Mouse (Mus musculus): ENCODE results near the gene Ccdc113. TPM values are rescaled to one million over a fixed set of nuclear protein-coding genes. Genes with fewer than 3 reads are reported as not detected.

Gene Ccdc113
- polyA plus RNA-seq, 1 experiment, result 0.22 TPM

DNA sequence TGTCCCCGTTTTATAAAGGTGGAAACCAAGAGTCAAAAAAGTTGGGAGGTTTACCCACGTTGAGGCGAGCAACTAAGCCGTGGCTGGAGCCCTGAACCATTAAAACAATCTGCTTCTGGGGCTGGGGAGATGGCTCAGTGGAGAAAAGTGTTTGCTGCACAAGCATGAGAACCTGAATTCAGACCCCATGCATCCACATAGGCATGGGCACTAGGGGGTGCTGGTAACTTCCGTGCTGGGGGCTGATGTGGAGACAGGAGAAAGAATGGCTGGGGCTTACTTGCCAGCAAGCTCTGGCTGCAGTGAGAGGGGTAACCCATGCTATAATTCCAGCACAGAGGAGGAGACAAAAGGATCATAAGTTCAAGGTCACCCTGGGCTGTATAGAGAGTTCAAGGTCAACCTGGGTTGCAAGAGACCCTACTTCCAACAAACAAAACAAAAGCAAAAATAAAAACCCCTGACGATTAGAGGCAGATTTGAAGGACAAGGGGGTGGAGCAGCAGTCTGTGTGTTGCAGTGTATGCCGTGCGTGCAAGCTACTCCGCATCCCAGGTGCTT is 5.1 kb upstream of the Ccdc113 start:
- H3K4me1 ChIP-seq (replicated peaks; ENCODE audit: control insufficient read depth, insufficient read depth, low read length), result 0 out of 2 replicates have a peak, but pooled peaks cover 1% of the 10 kb centered on the region
- WGBS, result 73% methylated on average over 9 of the region's 9 CpGs
- no peak for TF ChIP-seq POLR2A (IDR thresholded peaks at IDR 0.05; ENCODE audit: control insufficient read depth, extremely low read depth, insufficient read depth, low read length, poor library complexity)
- no peak for TF ChIP-seq CTCF (IDR thresholded peaks at IDR 0.05; ENCODE audit: borderline replicate concordance, control insufficient read depth, extremely low read depth, insufficient read depth, low read length, poor library complexity)
- DNase-seq, result peak; percentile 11
- H3K36me3 ChIP-seq (ENCODE audit: control insufficient read depth, insufficient read depth, low read length), result no peaks in the 10 kb centered on the region
- no peak overlapping the region for H3K4me3 ChIP-seq (ENCODE audit: control insufficient read depth, insufficient read depth, low read length)
- H3K27me3 ChIP-seq (ENCODE audit: control insufficient read depth, insufficient read depth, low read length), result no peaks in the 10 kb centered on the region
- H3K27ac ChIP-seq (ENCODE audit: control insufficient read depth, insufficient read depth, low read length), result no peak overlapping the region

DNA sequence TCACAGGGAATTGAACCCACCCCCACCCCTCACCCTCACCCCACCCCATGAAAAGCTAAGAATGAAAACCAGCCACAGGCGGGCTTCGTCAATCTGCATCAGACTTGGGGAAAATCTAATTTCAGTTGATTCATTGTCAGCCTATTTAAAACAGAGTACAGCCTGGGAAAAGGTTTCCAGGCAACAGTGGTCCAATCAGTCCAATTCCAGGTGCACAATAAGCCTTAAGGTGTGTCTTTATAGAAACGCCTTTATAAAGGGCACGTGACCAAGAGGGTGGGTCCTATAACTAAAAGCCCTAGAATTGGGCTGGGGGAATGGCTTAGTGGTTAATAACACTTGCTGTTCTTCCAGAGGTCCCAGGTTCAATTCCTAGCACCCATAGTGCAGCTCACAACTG is 1.7 kb upstream of the Ccdc113 start:
- no peaks in the 10 kb centered on the region for H3K27me3 ChIP-seq (ENCODE audit: control insufficient read depth, insufficient read depth, low read length)
- no peaks in the 10 kb centered on the region for H3K36me3 ChIP-seq (ENCODE audit: control insufficient read depth, insufficient read depth, low read length)
- peaks cover 5% of the 10 kb centered on the region; the same call in 1 of the 2 replicates for H3K4me1 ChIP-seq (replicated peaks; ENCODE audit: control insufficient read depth, insufficient read depth, low read length)
- H3K4me3 ChIP-seq (ENCODE audit: control insufficient read depth, insufficient read depth, low read length), result no peak overlapping the region
- no peak for TF ChIP-seq POLR2A (IDR thresholded peaks at IDR 0.05; ENCODE audit: control insufficient read depth, extremely low read depth, insufficient read depth, low read length, poor library complexity)
- H3K27ac ChIP-seq (ENCODE audit: control insufficient read depth, insufficient read depth, low read length), result no peak overlapping the region
- WGBS, result 89% methylated on average over 4 of the region's 4 CpGs
- DNase-seq, result no peak

DNA sequence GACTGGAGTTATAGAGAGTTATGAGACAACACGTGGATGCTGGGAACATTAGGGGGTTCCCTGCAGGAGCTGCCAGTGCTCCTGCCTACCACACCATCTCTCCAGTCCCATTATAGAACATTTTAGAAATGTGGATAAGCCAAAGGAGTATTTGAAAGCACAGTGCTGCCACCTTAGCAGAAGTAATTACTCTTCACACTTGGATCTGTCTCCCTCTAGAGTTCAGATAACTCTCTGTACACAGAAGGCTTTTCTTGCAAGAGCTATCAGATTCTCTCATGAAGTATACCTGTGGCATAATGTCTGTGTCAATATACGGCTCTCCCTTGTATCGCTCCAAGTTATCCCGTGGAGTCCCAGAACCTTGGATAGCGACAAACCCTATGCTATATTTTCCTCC is 5.6 kb downstream of the Ccdc113 start:
- no peak for DNase-seq
- H3K36me3 ChIP-seq (ENCODE audit: control insufficient read depth, insufficient read depth, low read length), result no peaks in the 10 kb centered on the region
- TF ChIP-seq CTCF (IDR thresholded peaks at IDR 0.05; ENCODE audit: borderline replicate concordance, control insufficient read depth, extremely low read depth, insufficient read depth, low read length, poor library complexity) (no peak), POLR2A (IDR thresholded peaks at IDR 0.05; ENCODE audit: control insufficient read depth, extremely low read depth, insufficient read depth, low read length, poor library complexity) (no peak)
- no peaks in the 10 kb centered on the region for H3K27me3 ChIP-seq (ENCODE audit: control insufficient read depth, insufficient read depth, low read length)
- H3K4me1 ChIP-seq (replicated peaks; ENCODE audit: control insufficient read depth, insufficient read depth, low read length), result no peaks in the 10 kb centered on the region
- WGBS, result 85% methylated on average over 5 of the region's 5 CpGs
- H3K4me3 ChIP-seq (ENCODE audit: control insufficient read depth, insufficient read depth, low read length), result no peak overlapping the region
- no peak overlapping the region for H3K27ac ChIP-seq (ENCODE audit: control insufficient read depth, insufficient read depth, low read length)

DNA sequence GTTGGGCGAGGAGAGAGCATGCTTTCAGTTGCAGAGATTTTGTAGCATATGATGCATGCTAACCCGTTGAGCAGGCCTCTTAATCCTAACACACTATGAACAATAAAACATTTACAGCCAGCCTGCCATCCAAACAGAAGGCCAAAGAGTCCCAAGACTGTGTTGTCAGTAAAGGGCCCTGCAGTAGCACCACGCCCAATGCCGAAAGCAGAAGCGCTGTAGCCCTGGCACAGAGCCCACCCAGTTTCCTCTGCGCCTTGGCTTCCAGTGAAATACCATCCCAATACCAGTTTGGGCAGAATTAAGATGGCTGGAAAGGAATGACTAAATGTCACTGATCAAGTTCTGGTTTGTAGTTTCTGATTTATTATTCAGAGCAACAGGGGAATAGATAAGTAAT is 8.3 kb downstream of the Ccdc113 start:
- Histone ChIP-seq H3K27me3 (ENCODE audit: control insufficient read depth, insufficient read depth, low read length) (no peaks in the 10 kb centered on the region), H3K36me3 (ENCODE audit: control insufficient read depth, insufficient read depth, low read length) (no peaks in the 10 kb centered on the region), H3K4me3 (ENCODE audit: control insufficient read depth, insufficient read depth, low read length) (no peak overlapping the region), H3K4me1 (replicated peaks; ENCODE audit: control insufficient read depth, insufficient read depth, low read length) (no peaks in the 10 kb centered on the region), H3K27ac (ENCODE audit: control insufficient read depth, insufficient read depth, low read length) (no peak overlapping the region)
- TF ChIP-seq CTCF (IDR thresholded peaks at IDR 0.05; ENCODE audit: borderline replicate concordance, control insufficient read depth, extremely low read depth, insufficient read depth, low read length, poor library complexity) (no peak), POLR2A (IDR thresholded peaks at IDR 0.05; ENCODE audit: control insufficient read depth, extremely low read depth, insufficient read depth, low read length, poor library complexity) (no peak)
- WGBS, result 89% methylated on average over 6 of the region's 6 CpGs
- no peak for DNase-seq

DNA sequence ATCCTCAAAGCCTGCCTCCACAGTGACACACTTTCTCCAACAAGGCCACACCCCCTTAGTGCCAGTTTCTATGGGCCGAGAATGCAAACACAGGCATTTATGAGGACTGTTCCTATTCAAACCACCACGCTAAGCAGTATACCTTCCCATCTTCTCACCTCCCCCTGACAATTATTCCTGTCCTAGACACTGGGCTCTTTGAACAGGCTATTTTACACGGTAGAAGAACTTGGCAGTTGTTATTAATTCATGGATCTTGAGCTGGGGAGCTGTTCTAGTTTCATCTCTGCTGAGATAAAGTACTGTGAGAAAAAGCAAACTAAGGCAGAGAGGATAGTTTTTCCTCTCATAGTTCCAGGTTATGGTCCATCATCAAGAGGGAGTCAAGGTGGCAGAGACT is 9.2 kb downstream of the Ccdc113 start:
- H3K36me3 ChIP-seq (ENCODE audit: control insufficient read depth, insufficient read depth, low read length), result no peaks in the 10 kb centered on the region
- H3K27me3 ChIP-seq (ENCODE audit: control insufficient read depth, insufficient read depth, low read length), result no peaks in the 10 kb centered on the region
- no peak overlapping the region for H3K27ac ChIP-seq (ENCODE audit: control insufficient read depth, insufficient read depth, low read length)
- no peak for TF ChIP-seq POLR2A (IDR thresholded peaks at IDR 0.05; ENCODE audit: control insufficient read depth, extremely low read depth, insufficient read depth, low read length, poor library complexity)
- TF ChIP-seq CTCF (IDR thresholded peaks at IDR 0.05; ENCODE audit: borderline replicate concordance, control insufficient read depth, extremely low read depth, insufficient read depth, low read length, poor library complexity), result no peak
- 93% methylated on average over 3 of the region's 3 CpGs for WGBS
- DNase-seq, result no peak
- H3K4me1 ChIP-seq (replicated peaks; ENCODE audit: control insufficient read depth, insufficient read depth, low read length), result no peaks in the 10 kb centered on the region
- no peak overlapping the region for H3K4me3 ChIP-seq (ENCODE audit: control insufficient read depth, insufficient read depth, low read length)

DNA sequence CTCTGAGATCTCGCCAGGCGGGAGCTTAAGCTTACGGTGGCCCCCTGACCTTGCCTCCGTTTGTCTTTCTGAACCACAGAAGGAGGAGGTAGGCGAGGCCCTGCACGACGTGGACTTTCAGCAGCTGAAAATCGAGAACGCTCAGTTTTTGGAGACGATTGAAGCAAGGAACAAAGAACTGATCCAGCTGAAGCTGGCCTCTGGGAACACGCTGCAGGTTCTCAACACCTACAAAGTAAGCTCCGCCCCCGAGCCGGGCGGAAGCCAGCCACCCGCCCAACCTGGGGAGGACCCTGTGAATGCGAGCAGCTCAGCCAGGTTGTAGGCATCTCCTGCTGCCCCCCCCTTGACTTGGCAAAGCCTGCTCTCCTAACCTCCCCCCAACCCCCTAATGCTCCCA is 11.9 kb downstream of the Ccdc113 start:
- DNase-seq, result no peak
- H3K27ac ChIP-seq (ENCODE audit: control insufficient read depth, insufficient read depth, low read length), result no peak overlapping the region
- WGBS, result 89% methylated on average over 17 of the region's 17 CpGs
- TF ChIP-seq POLR2A (IDR thresholded peaks at IDR 0.05; ENCODE audit: control insufficient read depth, extremely low read depth, insufficient read depth, low read length, poor library complexity) (no peak), CTCF (IDR thresholded peaks at IDR 0.05; ENCODE audit: borderline replicate concordance, control insufficient read depth, extremely low read depth, insufficient read depth, low read length, poor library complexity) (no peak)
- no peaks in the 10 kb centered on the region for H3K36me3 ChIP-seq (ENCODE audit: control insufficient read depth, insufficient read depth, low read length)
- no peak overlapping the region for H3K4me3 ChIP-seq (ENCODE audit: control insufficient read depth, insufficient read depth, low read length)
- H3K4me1 ChIP-seq (replicated peaks; ENCODE audit: control insufficient read depth, insufficient read depth, low read length), result no peaks in the 10 kb centered on the region
- H3K27me3 ChIP-seq (ENCODE audit: control insufficient read depth, insufficient read depth, low read length), result no peaks in the 10 kb centered on the region

DNA sequence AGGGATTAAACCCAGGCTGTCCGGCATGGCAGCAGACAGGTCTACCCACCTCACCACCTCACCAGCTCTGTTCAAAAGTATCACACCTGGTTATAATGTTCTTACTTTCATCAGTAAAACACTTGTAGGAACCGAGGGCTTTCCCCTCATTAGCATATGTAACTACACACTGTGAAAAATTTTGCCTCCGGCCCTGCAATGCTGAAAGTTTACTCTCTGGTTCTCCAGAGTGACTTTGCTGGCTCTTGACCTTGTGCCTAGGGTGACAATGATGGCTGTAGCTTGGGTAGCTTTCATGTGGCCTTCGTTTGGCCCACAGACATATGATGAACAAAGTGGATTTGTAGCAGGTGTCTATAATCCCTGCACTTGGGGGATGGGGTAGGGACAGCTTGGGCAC is 13.1 kb downstream of the Ccdc113 start:
- DNase-seq, result no peak
- WGBS, result 84% methylated on average over 4 of the region's 4 CpGs
- no peak for TF ChIP-seq POLR2A (IDR thresholded peaks at IDR 0.05; ENCODE audit: control insufficient read depth, extremely low read depth, insufficient read depth, low read length, poor library complexity)
- no peak for TF ChIP-seq CTCF (IDR thresholded peaks at IDR 0.05; ENCODE audit: borderline replicate concordance, control insufficient read depth, extremely low read depth, insufficient read depth, low read length, poor library complexity)
- Histone ChIP-seq H3K27me3 (ENCODE audit: control insufficient read depth, insufficient read depth, low read length) (no peaks in the 10 kb centered on the region), H3K4me1 (replicated peaks; ENCODE audit: control insufficient read depth, insufficient read depth, low read length) (no peaks in the 10 kb centered on the region), H3K4me3 (ENCODE audit: control insufficient read depth, insufficient read depth, low read length) (no peak overlapping the region), H3K27ac (ENCODE audit: control insufficient read depth, insufficient read depth, low read length) (no peak overlapping the region), H3K36me3 (ENCODE audit: control insufficient read depth, insufficient read depth, low read length) (no peaks in the 10 kb centered on the region)
